Mouse (Mus musculus): ENCODE results near the gene Snx9.

Snx9 gene

GRCm38 (mm10) chr17:5958636-5959035, 117.5 kb downstream of the Snx9 start:
- in situ Hi-C loops (cut with MboI, MseI), result no loop called here

- in situ Hi-C loops (cut with MboI, MseI), result no loop called here
Measured at GRCm38 (mm10) chr17:5959096-5959495, 118.0 kb downstream of the Snx9 start.

GRCm38 (mm10) chr17:5959802-5960201, 118.7 kb downstream of the Snx9 start:
- in situ Hi-C loops (cut with MboI, MseI), result no loop called here

GRCm38 (mm10) chr17:5963766-5964165, 122.6 kb downstream of the Snx9 start:
- in situ Hi-C loops (cut with MboI, MseI), result no loop called here

GRCm38 (mm10) chr17:5965084-5965781, 124.1 kb downstream of the Snx9 start:
- in situ Hi-C loops (cut with MboI, MseI), result no loop called here

GRCm38 (mm10) chr17:5966706-5967105, 125.6 kb downstream of the Snx9 start:
- in situ Hi-C loops (cut with MboI, MseI), result no loop called here

- in situ Hi-C loops (cut with MboI, MseI), result no loop called here
Measured at GRCm38 (mm10) chr17:5968562-5968961, 127.4 kb downstream of the Snx9 start.

- in situ Hi-C loops (cut with MboI, MseI), result no loop called here
Measured at GRCm38 (mm10) chr17:5969246-5969645, 128.1 kb downstream of the Snx9 start.

GRCm38 (mm10) chr17:5970298-5970821, 129.2 kb downstream of the Snx9 start:
- in situ Hi-C loops (cut with MboI, MseI), result no loop called here

- in situ Hi-C loops (cut with MboI, MseI), result no loop called here
Measured at GRCm38 (mm10) chr17:5973536-5973935, 132.4 kb downstream of the Snx9 start.

GRCm38 (mm10) chr17:5975099-5975977, 134.2 kb downstream of the Snx9 start:
- in situ Hi-C loops (cut with MboI, MseI), result loop anchor here in 1 of 2 experiments (5.0 kb wide), 1 partner anchor 37 kb away; no protein-coding TSS in a partner anchor

GRCm38 (mm10) chr17:5976221-5977055, 135.3 kb downstream of the Snx9 start:
- in situ Hi-C loops (cut with MboI, MseI), result loop anchor here in 1 of 2 experiments (5.0 kb wide), 1 partner anchor 36 kb away; no protein-coding TSS in a partner anchor

- in situ Hi-C loops (cut with MboI, MseI), result loop anchor here in 1 of 2 experiments (5.0 kb wide), 1 partner anchor 35 kb away; no protein-coding TSS in a partner anchor
Measured at GRCm38 (mm10) chr17:5977056-5977920, 136.2 kb downstream of the Snx9 start.

GRCm38 (mm10) chr17:5977921-5978504, 136.9 kb downstream of the Snx9 start:
- in situ Hi-C loops (cut with MboI, MseI), result loop anchor here in 1 of 2 experiments (5.0 kb wide), 1 partner anchor 34 kb away; no protein-coding TSS in a partner anchor

- in situ Hi-C loops (cut with MboI, MseI), result loop anchor here in 1 of 2 experiments (5.0 kb wide), 1 partner anchor 34 kb away; no protein-coding TSS in a partner anchor
Measured at GRCm38 (mm10) chr17:5978505-5979077, 137.5 kb downstream of the Snx9 start.

- in situ Hi-C loops (cut with MboI, MseI), result no loop called here
Measured at GRCm38 (mm10) chr17:5980860-5981259, 139.7 kb downstream of the Snx9 start.
